Mouse (Mus musculus): ENCODE data around the gene Lor. TPM values are rescaled to one million over a fixed set of nuclear protein-coding genes. Genes with fewer than 3 reads are reported as not detected.

The Lor gene
- not detected in 4 replicates for total RNA-seq (2023)

DNA sequence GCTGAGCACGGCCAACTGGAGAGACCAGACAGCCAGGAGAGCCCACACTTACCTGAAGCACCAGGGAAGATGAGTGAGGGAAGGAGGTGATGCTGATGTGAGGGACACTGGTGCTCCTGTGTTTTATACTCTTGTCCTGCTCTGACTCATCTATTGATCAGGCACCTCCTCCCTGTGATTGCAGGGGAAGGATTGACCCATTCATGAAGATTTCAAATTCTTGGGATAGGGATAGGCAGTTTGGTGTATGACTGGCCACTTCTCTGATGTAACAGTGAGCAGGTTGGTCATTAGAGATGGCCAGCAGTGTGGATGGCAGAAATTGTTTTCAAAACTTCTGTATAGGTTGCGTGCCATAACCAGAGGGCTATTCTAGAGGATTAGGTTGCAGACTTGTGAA is at the start of gene Lor:
Lor (minus strand) TSS at position 101 of the 400 bp plus-strand sequence.

GRCm38 (mm10) chr3:92123847-92124246 is 40.9 kb upstream of the Lor start, which contains the start of gene Prr9:
Prr9 (minus strand) TSS chr3:92123947.

Other genes with a start within 250 kb of the Lor start
- gene Pglyrp3, start 68.6 kb downstream of the Lor start, total RNA-seq (2023), result not detected in 4 replicates
- not detected in 4 replicates for gene Prr9, start 40.8 kb upstream of the Lor start, total RNA-seq (2023)
- not detected in 4 replicates for gene Lelp1, start 59.6 kb upstream of the Lor start, total RNA-seq (2023)
- gene Sprr2a1, start 132.7 kb upstream of the Lor start, total RNA-seq (2023), result not detected in 4 replicates
- not detected in 4 replicates for gene Sprr2a2, start 132.8 kb upstream of the Lor start, total RNA-seq (2023)
- gene Sprr2a3, start 202.3 kb upstream of the Lor start, total RNA-seq (2023), result not detected in 4 replicates
- gene Sprr2b, start 233.5 kb upstream of the Lor start, total RNA-seq (2023), result not detected in 4 replicates

Measured in B cell, adult 62 days (primary cell).